Mouse (Mus musculus) stomach, embryonic 14.5 days (tissue): ENCODE measurements at regions not wholly inside any gene's neighbourhood (a gene's known extent, or its start where the extent isn't known, plus 50 kb on each side); places are given as distances from the start of the nearest gene placed in this dataset.

Experiments
- ATAC-seq: fragments of 200-750 bp; cut with Nextera tagmentation; 2 replicates; pipeline ENCODE4 v1.8.0; 2017; ENCODE audit warnings: low read depth, moderate TSS enrichment; ENCODE audit not compliant: insufficient number of reproducible peaks, insufficient read depth, low FRiP score
- H3K27ac ChIP-seq: fragments of 300-500 bp; sonication (generic); 2 replicates; pipeline ENCODE4 v1.5.1; 2014; ENCODE audit warnings: mild to moderate bottlenecking, low read length, moderate library complexity, mixed read lengths
- H3K27me3 ChIP-seq: fragments of 300-500 bp; sonication (generic); 2 replicates; pipeline ENCODE4 v1.6.1; 2014; ENCODE audit warnings: low read length, control low read depth, mixed read lengths; ENCODE audit not compliant: control insufficient read depth, insufficient read depth
- H3K36me3 ChIP-seq: fragments of 300-500 bp; sonication (generic); 2 replicates; pipeline ENCODE4 v1.6.1; 2014; ENCODE audit warnings: mild to moderate bottlenecking, control low read depth, low read length, moderate library complexity, mixed read lengths; ENCODE audit not compliant: control insufficient read depth, insufficient read depth
- H3K4me1 ChIP-seq: fragments of 300-500 bp; sonication (generic); 2 replicates; pipeline ENCODE4 v1.6.1; 2014; ENCODE audit warnings: low read length, control low read depth, mixed read lengths; ENCODE audit not compliant: control insufficient read depth, insufficient read depth
- H3K4me2 ChIP-seq: fragments of 300-500 bp; sonication (generic); replicated peaks from 2 replicates; pipeline ENCODE4 v1.6.1; 2014; ENCODE audit warnings: low read depth, low read length, control low read depth
- H3K4me3 ChIP-seq: fragments of 300-500 bp; sonication (generic); 2 replicates; pipeline ENCODE4 v1.5.1; 2014; ENCODE audit warnings: low read depth, low read length, control low read depth
- H3K9ac ChIP-seq: fragments of 300-500 bp; sonication (generic); replicated peaks from 2 replicates; pipeline ENCODE4 v1.6.1; 2014; ENCODE audit warnings: low read depth, mild to moderate bottlenecking, control low read depth, low read length, moderate library complexity, mixed read lengths
- H3K9me3 ChIP-seq: fragments of 300-500 bp; sonication (generic); 2 replicates; pipeline ENCODE4 v1.6.1; 2016; ENCODE audit warnings: low read depth, low read length, control low read depth; ENCODE audit not compliant: control insufficient read depth
- WGBS: fragments of 180-500 bp; shearing (Covaris S2); extraction: QIAGEN DNeasy Blood & Tissue Kit; methylation state at CpG from one replicate; pipeline ENCODE4 v1.1.7; 2014; 5-methylcytosine and 5-hydroxymethylcytosine counted together

- no peak overlapping the region for H3K4me2 ChIP-seq
- no peak overlapping the region for H3K4me3 ChIP-seq
- H3K27ac ChIP-seq: no peak overlapping the region
- peaks cover 8% of the 10 kb centered on the region; the same call in 1 of the 2 replicates for H3K4me1 ChIP-seq
- no peaks in the 10 kb centered on the region for H3K36me3 ChIP-seq
- ATAC-seq: no peak
- 63% methylated on average over 3 of the region's 3 CpGs for WGBS
- H3K9ac ChIP-seq: no peak overlapping the region
- H3K27me3 ChIP-seq: no peaks in the 10 kb centered on the region
- no peaks in the 10 kb centered on the region; the same call in 1 of the 2 replicates for H3K9me3 ChIP-seq
These were observed 124.1 kb downstream of the Katnal1 start for GRCm38 (mm10) chr5:148805030-148805429.

GRCm38 (mm10) chr5:148803772-148804171 is 125.3 kb downstream of the Katnal1 start:
- 85% methylated on average over 14 of the region's 14 CpGs for WGBS
- Histone ChIP-seq H3K4me1 (0 out of 2 replicates have a peak, but pooled peaks cover 3% of the 10 kb centered on the region), H3K9ac (no peak overlapping the region), H3K27me3 (no peaks in the 10 kb centered on the region), H3K36me3 (no peaks in the 10 kb centered on the region), H3K9me3 (no peaks in the 10 kb centered on the region; the same call in 1 of the 2 replicates), H3K4me2 (no peak overlapping the region), H3K4me3 (no peak overlapping the region), H3K27ac (no peak overlapping the region)
- no peak for ATAC-seq

GRCm38 (mm10) chr5:148802720-148803119 is 126.4 kb downstream of the Katnal1 start:
- no peak for ATAC-seq
- WGBS: 86% methylated on average over 9 of the region's 9 CpGs

GRCm38 (mm10) chr5:148798541-148798940 is 130.6 kb downstream of the Katnal1 start:
- no peaks in the 10 kb centered on the region for H3K9me3 ChIP-seq
- no peak overlapping the region for H3K4me2 ChIP-seq
- ATAC-seq: no peak
- 65% methylated on average over 6 of the region's 6 CpGs for WGBS
- H3K4me1 ChIP-seq: peaks cover 19% of the 10 kb centered on the region; the same call in 1 of the 2 replicates
- no peaks in the 10 kb centered on the region for H3K27me3 ChIP-seq
- H3K27ac ChIP-seq: no peak overlapping the region
- H3K9ac ChIP-seq: no peak overlapping the region
- H3K36me3 ChIP-seq: no peaks in the 10 kb centered on the region
- no peak overlapping the region for H3K4me3 ChIP-seq

More at GRCm38 (mm10) chr5:148802720-148803119, 126.4 kb downstream of the Katnal1 start:
- Histone ChIP-seq H3K9ac (no peak overlapping the region), H3K4me3 (no peak overlapping the region), H3K27ac (no peak overlapping the region), H3K27me3 (no peaks in the 10 kb centered on the region), H3K4me1 (peaks cover 11% of the 10 kb centered on the region; the same call in 1 of the 2 replicates), H3K36me3 (no peaks in the 10 kb centered on the region), H3K4me2 (no peak overlapping the region), H3K9me3 (no peaks in the 10 kb centered on the region; the same call in 1 of the 2 replicates)

GRCm38 (mm10) chr5:148796072-148796471 is 133.0 kb downstream of the Katnal1 start:
- no peak overlapping the region for H3K9ac ChIP-seq
- no peaks in the 10 kb centered on the region for H3K9me3 ChIP-seq
- H3K4me2 ChIP-seq: no peak overlapping the region
- H3K4me3 ChIP-seq: no peak overlapping the region
- WGBS: 4% methylated on average over 4 of the region's 4 CpGs
- no peaks in the 10 kb centered on the region for H3K36me3 ChIP-seq
- peak overlapping the region; percentile 11; the same call in 1 of the 2 replicates for H3K27ac ChIP-seq
- no peak for ATAC-seq
- peaks cover 19% of the 10 kb centered on the region; the same call in 1 of the 2 replicates for H3K4me1 ChIP-seq
- H3K27me3 ChIP-seq: no peaks in the 10 kb centered on the region

- Histone ChIP-seq H3K36me3 (no peaks in the 10 kb centered on the region), H3K9ac (no peak overlapping the region), H3K4me2 (no peak overlapping the region), H3K27me3 (no peaks in the 10 kb centered on the region), H3K4me3 (no peak overlapping the region), H3K9me3 (no peaks in the 10 kb centered on the region), H3K4me1 (peaks cover 17% of the 10 kb centered on the region; the same call in 1 of the 2 replicates), H3K27ac (no peak overlapping the region)
- WGBS: 38% methylated on average over 14 of the region's 15 CpGs
- ATAC-seq: 0 out of 2 replicates have a peak, but pooled peaks have one; percentile 19
These were observed 134.7 kb downstream of the Katnal1 start for GRCm38 (mm10) chr5:148794465-148794864.

- 14% methylated on average over 14 of the region's 14 CpGs for WGBS
- Histone ChIP-seq H3K4me2 (no peak overlapping the region), H3K9me3 (no peaks in the 10 kb centered on the region), H3K4me1 (peaks cover 14% of the 10 kb centered on the region), H3K36me3 (no peaks in the 10 kb centered on the region), H3K27ac (no peak overlapping the region), H3K4me3 (no peak overlapping the region), H3K9ac (no peak overlapping the region), H3K27me3 (no peaks in the 10 kb centered on the region)
- ATAC-seq: no peak
These were observed 136.2 kb downstream of the Katnal1 start for GRCm38 (mm10) chr5:148792736-148793440.

- no peaks in the 10 kb centered on the region for H3K27me3 ChIP-seq
- no peak overlapping the region for H3K4me3 ChIP-seq
- WGBS: 50% methylated on average over 6 of the region's 6 CpGs
- no peak for ATAC-seq
- no peak overlapping the region for H3K9ac ChIP-seq
- H3K36me3 ChIP-seq: no peaks in the 10 kb centered on the region
- no peak overlapping the region for H3K4me2 ChIP-seq
- no peaks in the 10 kb centered on the region for H3K9me3 ChIP-seq
- H3K27ac ChIP-seq: no peak overlapping the region
- H3K4me1 ChIP-seq: peaks cover 17% of the 10 kb centered on the region
These were observed 137.5 kb downstream of the Katnal1 start for GRCm38 (mm10) chr5:148791651-148792050.
